Mouse (Mus musculus) Patski (cell line): ENCODE measurements around the gene Bmper. TPM values are rescaled to one million over a fixed set of nuclear protein-coding genes. Genes with fewer than 3 reads are reported as not detected.

Experiments used
- ATAC-seq: fragments of 100-300 bp; one replicate; pipeline ENCODE4 v1.8.0; 2021
- CTCF ChIA-PET: fragments of 350-600 bp; sonication (Branson Sonifier 250); formaldehyde crosslinking; loops from one replicate; lab custom pipeline; 2022; ENCODE audit warnings: inconsistent platforms; lab: Charles Lee
- POLR2A ChIA-PET: fragments of 350-600 bp; sonication (Branson Sonifier 250); formaldehyde crosslinking; loops from one replicate; lab custom pipeline; 2022; ENCODE audit warnings: antibody characterized with exemption, inconsistent platforms; lab: Charles Lee
- DNase-seq: peaks from one replicate; pipeline ENCODE4 v3.0.0-alpha.2; 2011; ENCODE audit warnings: low read depth, low spot score
- H3K27me3 ChIP-seq: fragments of 371-371 bp; one replicate; pipeline ENCODE4 v1.5.1; 2021
- CTCF ChIP-seq: fragments of 100-300 bp; IDR thresholded peaks from one replicate; pipeline ENCODE4 v1.5.1; 2021
- in situ Hi-C: fragments of 300-500 bp; cut with MboI; formaldehyde crosslinking; loops from 3 replicates; pipeline ENCODE4 v1.11.1; 2018; ENCODE audit warnings: low pct_unique_long_range_greater_than_20kb, mixed read lengths
- polyA plus RNA-seq: library from polyadenylated mRNA; unstranded; gene quantifications from one replicate; pipeline ENCODE4 v1.2.3, GENCODE M21; 2021

The Bmper gene
- polyA plus RNA-seq, 1 experiment from 2014 or later, result 1.4 TPM

GRCm38 (mm10) chr9:23444975-23445374 lies 222.1 kb downstream of the Bmper start:
- in situ Hi-C loops, result no loop called here
- no peak for TF ChIP-seq CTCF
- no peaks in the 10 kb centered on the region for H3K27me3 ChIP-seq
- ChIA-PET POLR2A (no interaction called here), CTCF (interaction anchor here (1.0 kb wide), 1 partner anchor 8 kb away, joined by 3 read pairs; no protein-coding TSS in a partner anchor)
- DNase-seq (no peak), ATAC-seq (no peak)

DNA sequence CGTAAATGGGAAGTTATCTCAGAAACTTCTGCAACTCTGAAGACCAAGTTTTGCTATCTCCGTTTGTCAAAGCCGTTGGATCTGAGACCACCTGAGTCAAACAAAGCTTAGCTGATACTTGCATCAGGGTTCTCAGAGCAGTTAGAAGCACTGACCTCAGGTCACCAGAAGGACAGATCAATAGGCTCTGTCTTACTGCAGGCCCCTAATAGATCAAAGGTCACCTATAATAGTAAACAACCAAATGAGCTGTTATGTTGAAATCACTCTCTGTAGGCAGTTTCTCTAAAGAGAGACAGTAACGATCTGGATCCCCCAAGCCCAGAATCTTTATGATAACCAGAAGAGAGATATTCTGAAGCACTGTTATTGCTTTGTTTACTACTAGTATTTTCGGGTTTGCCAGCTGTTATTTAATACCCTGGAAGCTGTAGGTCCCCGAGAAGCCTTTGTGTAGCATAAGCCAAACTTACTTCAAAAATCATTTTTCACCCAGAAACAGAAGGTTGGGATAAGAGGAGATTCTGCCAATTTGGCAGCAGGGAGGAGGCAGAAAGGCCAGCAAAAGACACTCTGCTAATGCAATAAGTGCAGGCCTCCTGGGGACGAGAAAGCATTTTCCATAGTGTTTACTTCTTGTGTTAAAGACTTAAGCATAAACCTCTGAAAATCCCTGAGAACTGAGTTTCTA lies 224.5 kb downstream of the Bmper start:
- no peaks in the 10 kb centered on the region for H3K27me3 ChIP-seq
- in situ Hi-C loops, result no loop called here
- CTCF ChIA-PET, result no interaction called here
- ATAC-seq (no peak), DNase-seq (no peak)
- no peak for TF ChIP-seq CTCF
- POLR2A ChIA-PET, result interaction anchor here (0.7 kb wide), 1 partner anchor 403 kb away, joined by 3 read pairs; no protein-coding TSS in a partner anchor

- in situ Hi-C loops, result no loop called here
- ChIA-PET CTCF (interaction anchor here (1.6 kb wide), 1 partner anchor 10 kb away, joined by 4 read pairs; no protein-coding TSS in a partner anchor), POLR2A (no interaction called here)
- TF ChIP-seq CTCF, result no peak
- peak; percentile 35 for ATAC-seq
- no peak for DNase-seq
- H3K27me3 ChIP-seq, result no peaks in the 10 kb centered on the region
Observed at GRCm38 (mm10) chr9:23453309-23453708, 230.4 kb downstream of the Bmper start.

GRCm38 (mm10) chr9:23457186-23457585 lies 234.3 kb downstream of the Bmper start:
- POLR2A ChIA-PET, result no interaction called here
- CTCF ChIA-PET, result no interaction called here
- no peaks in the 10 kb centered on the region for H3K27me3 ChIP-seq
- no peak for TF ChIP-seq CTCF
- in situ Hi-C loops, result no loop called here
- ATAC-seq, result no peak
- no peak for DNase-seq

- POLR2A ChIA-PET, result no interaction called here
- TF ChIP-seq CTCF, result no peak
- ATAC-seq (no peak), DNase-seq (no peak)
- in situ Hi-C loops, result no loop called here
- no peaks in the 10 kb centered on the region for H3K27me3 ChIP-seq
- CTCF ChIA-PET, result no interaction called here
Observed at GRCm38 (mm10) chr9:23460721-23461120, 237.8 kb downstream of the Bmper start.

GRCm38 (mm10) chr9:23462949-23463608 lies 240.2 kb downstream of the Bmper start:
- ATAC-seq, result no peak

DNA sequence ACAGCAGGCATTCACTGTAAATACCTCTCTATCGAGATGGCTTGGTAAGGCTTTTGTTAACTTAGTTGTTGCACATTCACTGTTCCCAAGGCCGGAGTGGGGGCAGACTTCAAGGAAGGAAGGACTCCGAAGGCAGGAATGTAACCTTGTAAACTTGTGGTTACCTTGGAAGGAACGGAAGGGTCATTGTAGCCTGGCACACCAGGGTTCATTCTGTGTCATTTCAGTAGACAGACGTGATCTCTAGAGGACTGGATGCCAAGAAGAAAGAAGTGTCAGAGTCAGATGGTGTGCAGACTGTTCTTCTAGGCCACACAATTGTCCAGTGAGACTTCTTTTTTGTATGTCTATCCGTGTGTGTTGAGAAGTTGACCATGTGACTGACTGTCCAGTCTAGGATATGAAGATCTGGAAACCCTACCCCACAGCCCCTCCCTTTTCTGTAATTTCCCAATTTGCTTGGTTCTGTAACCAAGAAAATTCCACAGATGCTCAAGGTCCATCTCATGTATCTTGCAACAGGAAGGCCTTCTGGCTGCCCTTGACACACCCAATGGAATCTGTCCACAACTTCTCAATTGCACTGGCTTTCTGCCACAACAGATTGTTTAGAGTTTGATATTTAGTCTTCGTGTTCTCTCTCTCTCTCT lies 242.2 kb downstream of the Bmper start:
- ChIA-PET POLR2A (no interaction called here), CTCF (interaction anchor here (1.0 kb wide), 1 partner anchor 64 kb away, joined by 4 read pairs; no protein-coding TSS in a partner anchor)
- in situ Hi-C loops, result no loop called here
- no peaks in the 10 kb centered on the region for H3K27me3 ChIP-seq
- no peak for DNase-seq
- no peak for ATAC-seq
- TF ChIP-seq CTCF, result no peak

More at GRCm38 (mm10) chr9:23462949-23463608, 240.2 kb downstream of the Bmper start:
- H3K27me3 ChIP-seq, result no peaks in the 10 kb centered on the region
- CTCF ChIA-PET, result interaction anchor here (0.6 to 2.4 kb wide), 10 partner anchors 9 to 1054 kb away, joined by 3 to 15 read pairs (median 4); no protein-coding TSS in a partner anchor
- peak; percentile 81 for TF ChIP-seq CTCF
- POLR2A ChIA-PET, result interaction anchor here (0.6 kb wide), 1 partner anchor 836 kb away, joined by 3 read pairs; no protein-coding TSS in a partner anchor
- in situ Hi-C loops, result no loop called here
- DNase-seq, result peak; percentile 13

- no peaks in the 10 kb centered on the region for H3K27me3 ChIP-seq
- no peak for ATAC-seq
- no peak for TF ChIP-seq CTCF
- POLR2A ChIA-PET, result no interaction called here
- in situ Hi-C loops, result loop anchor here (10.0 kb wide), 1 partner anchor 1045 kb away; no protein-coding TSS in a partner anchor
- DNase-seq, result no peak
- CTCF ChIA-PET, result no interaction called here
Observed at GRCm38 (mm10) chr9:23469886-23470285, 247.0 kb downstream of the Bmper start.

GRCm38 (mm10) chr9:23485851-23486250 lies 263.0 kb downstream of the Bmper start:
- ChIA-PET POLR2A (no interaction called here), CTCF (no interaction called here)
- DNase-seq (no peak), ATAC-seq (no peak)
- no peak for TF ChIP-seq CTCF
- in situ Hi-C loops, result no loop called here
- no peaks in the 10 kb centered on the region for H3K27me3 ChIP-seq

DNA sequence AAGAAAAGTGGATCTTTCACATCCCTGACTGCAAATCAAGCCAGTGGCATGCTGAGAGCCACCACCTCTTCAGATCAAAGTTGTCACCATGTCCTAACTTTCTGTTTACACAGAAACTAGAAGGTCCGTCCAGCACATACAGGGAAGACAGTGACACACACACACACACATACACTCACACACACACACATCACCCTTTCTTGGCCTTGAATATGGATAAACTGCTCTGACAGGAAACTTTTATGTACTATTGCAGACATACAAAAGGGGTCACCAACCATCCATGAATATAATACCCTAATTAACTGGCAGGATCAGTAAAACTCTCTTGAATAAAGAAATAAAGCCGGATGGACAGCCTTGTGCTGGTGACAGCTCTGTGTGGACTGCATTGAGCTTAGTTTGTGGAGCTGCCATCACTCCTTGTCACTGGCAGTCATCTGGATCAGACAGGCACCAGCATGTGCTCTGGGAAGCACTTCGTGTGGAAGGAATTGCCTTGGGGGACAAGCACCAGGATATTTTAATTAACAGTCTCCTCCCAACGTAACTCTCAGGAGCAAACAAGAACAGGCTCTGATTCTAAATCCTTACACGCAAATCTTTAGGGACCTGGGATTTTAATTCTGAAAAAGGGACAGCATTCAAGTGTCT lies 264.0 kb downstream of the Bmper start:
- in situ Hi-C loops, result no loop called here
- no peak for TF ChIP-seq CTCF
- POLR2A ChIA-PET, result no interaction called here
- CTCF ChIA-PET, result no interaction called here
- DNase-seq, result no peak
- H3K27me3 ChIP-seq, result no peaks in the 10 kb centered on the region
- ATAC-seq, result no peak
